Mouse (Mus musculus) ES-E14 (cell line): ENCODE measurements around the gene Klk10.

Experiments used
- CHD2 ChIP-seq: IDR thresholded peaks from 2 replicates; pipeline ENCODE4 v1.6.1; 2014; ENCODE audit warnings: mild to moderate bottlenecking, low read depth, low read length, inconsistent platforms
- MAFK ChIP-seq: IDR thresholded peaks from 2 replicates; pipeline ENCODE4 v1.6.1; 2014; ENCODE audit warnings: mild to moderate bottlenecking, low read depth, low read length, inconsistent platforms; ENCODE audit not compliant: insufficient read depth
- ZC3H11A ChIP-seq: IDR thresholded peaks from 2 replicates; pipeline ENCODE4 v1.6.1; 2012; ENCODE audit warnings: low read depth, mild to moderate bottlenecking, inconsistent platforms, low read length, borderline replicate concordance
- ZNF384 ChIP-seq: IDR thresholded peaks from 2 replicates; pipeline ENCODE4 v1.6.1; 2012; ENCODE audit warnings: low read depth, low read length, inconsistent platforms

DNA sequence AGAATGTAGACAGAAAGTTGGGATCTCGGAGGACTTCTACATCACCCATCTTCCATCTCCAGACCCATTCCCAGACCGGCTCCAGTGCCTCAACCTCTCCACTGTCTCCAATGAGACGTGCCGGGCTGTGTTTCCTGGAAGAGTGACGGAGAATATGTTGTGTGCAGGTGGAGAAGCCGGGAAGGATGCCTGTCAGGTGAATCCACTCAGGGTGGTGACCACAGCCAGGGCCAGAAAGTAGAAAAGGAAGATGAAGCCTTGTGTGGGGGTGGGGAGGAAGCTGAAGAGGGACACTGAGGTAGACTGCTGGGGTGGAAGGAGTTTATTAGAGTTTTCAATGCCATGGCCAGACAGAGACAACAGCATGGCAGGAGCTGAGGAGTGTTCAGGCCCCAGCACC lies 8.9 kb upstream of the Klk10 start:
- TF ChIP-seq ZNF384 (no peak), ZC3H11A (no peak), CHD2 (no peak), MAFK (no peak)
